Mouse (Mus musculus) kidney, adult 2 months (tissue): Measurements from ENCODE around the gene Hist1h2bb. TPM values are rescaled to one million over a fixed set of nuclear protein-coding genes. Genes with fewer than 3 reads are reported as not detected.
A peak's percentile ranks its signal among the peaks of the same experiment; 100 is the strongest.

Experiments
- DNase-seq: peaks from one replicate; pipeline ENCODE4 v3.0.0; 2021
- H3K27ac ChIP-seq: fragments of 200-500 bp; 2 replicates; pipeline ENCODE4 v1.5.1; 2012; ENCODE audit warnings: low read depth, low read length, control low read depth, inconsistent platforms; ENCODE audit not compliant: insufficient read depth
- H3K27me3 ChIP-seq: fragments of 200-500 bp; replicated peaks from 2 replicates; pipeline ENCODE4 v1.6.1; 2012; ENCODE audit warnings: mild to moderate bottlenecking, moderate library complexity, low read length, inconsistent platforms; ENCODE audit not compliant: control insufficient read depth, insufficient read depth
- H3K36me3 ChIP-seq: fragments of 200-500 bp; 2 replicates; pipeline ENCODE4 v1.6.1; 2012; ENCODE audit warnings: mild to moderate bottlenecking, moderate library complexity, low read length, inconsistent platforms; ENCODE audit not compliant: control insufficient read depth, insufficient read depth
- H3K4me1 ChIP-seq: fragments of 200-500 bp; 2 replicates; pipeline ENCODE4 v1.6.1; 2011; ENCODE audit warnings: low read length; ENCODE audit not compliant: control insufficient read depth, insufficient read depth
- H3K4me3 ChIP-seq: fragments of 200-500 bp; 2 replicates; pipeline ENCODE4 v1.5.1; 2011; ENCODE audit warnings: mild to moderate bottlenecking, low read depth, low read length, control low read depth; ENCODE audit not compliant: insufficient read depth
- CTCF ChIP-seq: fragments of 200-500 bp; conservative IDR thresholded peaks from 2 replicates; pipeline ENCODE4 v1.5.1; 2011; ENCODE audit warnings: low read depth, mild to moderate bottlenecking, control low read depth, low read length, moderate library complexity, mixed read lengths; ENCODE audit not compliant: insufficient read depth, insufficient read length
- POLR2A ChIP-seq: fragments of 200-500 bp; IDR thresholded peaks from one replicate; pipeline ENCODE4 v1.6.1; 2011; ENCODE audit warnings: low read depth, low read length, control low read depth
- WGBS: fragments of 180-500 bp; shearing (Covaris S2); methylation state at CpG from one replicate; pipeline ENCODE4 v1.1.7; 2018; 5-methylcytosine and 5-hydroxymethylcytosine counted together
- polyA plus RNA-seq: library from polyadenylated mRNA; depleted of rRNA; stranded (reverse); fragments of >200 nt; gene quantifications from 2 replicates; pipeline ENCODE4 v1.2.3, GENCODE M21; 2012

Hist1h2bb gene
- polyA plus RNA-seq, 1 experiment: 2.0 TPM

DNA sequence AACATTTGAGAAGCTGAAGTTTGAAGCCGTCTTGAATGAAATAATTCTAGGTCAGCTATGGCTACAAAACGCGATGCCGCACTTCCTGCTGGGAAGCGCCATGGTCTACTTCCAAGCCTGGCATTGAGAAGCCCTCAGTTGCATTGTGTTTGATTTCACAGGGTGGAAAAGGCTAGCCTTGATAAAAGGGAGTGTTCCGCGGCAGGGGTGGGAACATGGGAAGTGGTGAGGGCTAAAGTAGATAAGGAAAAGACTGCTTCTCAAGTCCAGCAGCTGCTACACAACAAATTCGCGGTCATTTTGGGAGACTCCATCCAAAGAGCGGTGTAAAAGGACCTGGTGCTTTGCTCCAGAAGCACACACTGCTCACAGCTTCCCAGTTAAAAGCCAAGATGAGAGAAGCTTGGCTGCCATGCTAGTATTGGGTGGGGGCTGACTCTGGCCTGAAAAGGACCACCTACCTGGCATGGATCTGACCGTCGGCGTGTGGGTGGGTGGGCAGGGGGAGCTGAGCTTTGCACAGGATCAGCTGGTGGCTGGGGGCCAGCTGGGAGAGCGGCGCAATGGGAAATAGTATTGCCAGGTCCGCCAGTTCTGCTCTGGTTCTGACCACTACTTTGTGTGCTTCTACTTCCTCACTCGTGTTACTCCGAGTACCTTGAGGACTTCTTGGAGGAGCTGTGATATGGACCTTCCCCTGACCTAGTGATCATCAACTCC is 17.9 kb upstream of the Hist1h2bb start:
- H3K27me3 ChIP-seq: no peaks in the 10 kb centered on the region
- no peak for TF ChIP-seq POLR2A
- TF ChIP-seq CTCF: no peak
- peaks cover 7% of the 10 kb centered on the region; the same call in 1 of the 2 replicates for H3K4me1 ChIP-seq
- WGBS: 92% methylated on average over 18 of the region's 18 CpGs
- no peak overlapping the region for H3K27ac ChIP-seq
- H3K4me3 ChIP-seq: no peak overlapping the region
- DNase-seq: no peak
- no peaks in the 10 kb centered on the region for H3K36me3 ChIP-seq

GRCm38 (mm10) chr13:23729192-23729525 is 17.4 kb upstream of the Hist1h2bb start:
- no peak for DNase-seq
- TF ChIP-seq POLR2A (no peak), CTCF (no peak)
- Histone ChIP-seq H3K36me3 (no peaks in the 10 kb centered on the region), H3K27me3 (no peaks in the 10 kb centered on the region), H3K4me3 (no peak overlapping the region), H3K4me1 (peaks cover 7% of the 10 kb centered on the region; the same call in 1 of the 2 replicates), H3K27ac (no peak overlapping the region)
- WGBS: 77% methylated on average over 9 of the region's 9 CpGs

GRCm38 (mm10) chr13:23729706-23730105 is 16.8 kb upstream of the Hist1h2bb start:
- WGBS: 92% methylated on average over 5 of the region's 5 CpGs
- no peaks in the 10 kb centered on the region for H3K36me3 ChIP-seq
- no peaks in the 10 kb centered on the region for H3K27me3 ChIP-seq
- TF ChIP-seq POLR2A: no peak
- TF ChIP-seq CTCF: no peak
- H3K4me3 ChIP-seq: no peak overlapping the region
- no peak overlapping the region for H3K27ac ChIP-seq
- H3K4me1 ChIP-seq: peaks cover 7% of the 10 kb centered on the region; the same call in 1 of the 2 replicates
- DNase-seq: no peak

GRCm38 (mm10) chr13:23730479-23730878 is 16.1 kb upstream of the Hist1h2bb start:
- WGBS: 12% methylated on average over 8 of the region's 8 CpGs
- 0 out of 2 replicates have a peak, but pooled peaks cover 3% of the 10 kb centered on the region for H3K4me1 ChIP-seq
- no peak overlapping the region for H3K4me3 ChIP-seq
- no peak for TF ChIP-seq POLR2A
- TF ChIP-seq CTCF: no peak
- no peaks in the 10 kb centered on the region for H3K27me3 ChIP-seq
- peak; percentile 93 for DNase-seq
- H3K36me3 ChIP-seq: no peaks in the 10 kb centered on the region
- H3K27ac ChIP-seq: peak overlapping the region; percentile 76; the same call in 1 of the 2 replicates

GRCm38 (mm10) chr13:23732156-23732804 is 14.3 kb upstream of the Hist1h2bb start:
- 23% methylated on average over 8 of the region's 8 CpGs for WGBS
- no peaks in the 10 kb centered on the region for H3K27me3 ChIP-seq
- DNase-seq: peak; percentile 60
- no peak overlapping the region for H3K27ac ChIP-seq
- no peak overlapping the region for H3K4me3 ChIP-seq
- H3K4me1 ChIP-seq: 0 out of 2 replicates have a peak, but pooled peaks cover 3% of the 10 kb centered on the region
- H3K36me3 ChIP-seq: no peaks in the 10 kb centered on the region
- TF ChIP-seq CTCF: peak; percentile 30; the same call in 1 of the 2 replicates
- TF ChIP-seq POLR2A: no peak

- Histone ChIP-seq H3K4me1 (peaks cover 2% of the 10 kb centered on the region; the same call in 1 of the 2 replicates), H3K27me3 (no peaks in the 10 kb centered on the region), H3K4me3 (no peak overlapping the region), H3K36me3 (peaks cover 3% of the 10 kb centered on the region; the same call in 1 of the 2 replicates), H3K27ac (no peak overlapping the region)
- DNase-seq: no peak
- 87% methylated on average over 5 of the region's 5 CpGs for WGBS
- TF ChIP-seq CTCF (no peak), POLR2A (no peak)
Measured at GRCm38 (mm10) chr13:23737091-23737490, 9.4 kb upstream of the Hist1h2bb start.

DNA sequence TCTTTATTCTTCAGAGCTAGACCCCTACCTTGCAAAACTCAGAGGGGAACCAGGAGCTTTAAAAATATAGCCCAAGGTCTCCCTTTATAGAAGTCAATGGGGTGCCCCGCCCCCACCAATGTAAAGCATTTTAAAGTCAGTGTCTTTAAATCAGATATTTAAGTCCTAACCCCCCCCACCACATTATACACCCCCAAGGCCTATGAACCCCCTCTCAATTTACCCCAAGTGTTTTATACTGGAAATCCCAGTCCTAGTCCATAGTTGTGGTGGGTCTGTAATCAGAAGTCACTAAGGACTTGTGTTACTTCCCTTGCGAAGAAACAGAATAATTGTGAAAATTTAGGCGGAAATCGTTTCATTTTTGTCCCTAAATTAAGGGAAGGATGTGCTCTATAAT is 8.5 kb upstream of the Hist1h2bb start:
- TF ChIP-seq CTCF (no peak), POLR2A (no peak)
- Histone ChIP-seq H3K4me1 (peaks cover 4% of the 10 kb centered on the region; the same call in 1 of the 2 replicates), H3K27me3 (no peaks in the 10 kb centered on the region), H3K4me3 (no peak overlapping the region), H3K27ac (peak overlapping the region; percentile 98), H3K36me3 (peaks cover 3% of the 10 kb centered on the region; the same call in 1 of the 2 replicates)
- DNase-seq: no peak
- WGBS: 28% methylated on average over 4 of the region's 4 CpGs
